Mouse (Mus musculus) yolk sac, embryonic 10.5 days (tissue): ENCODE measurements at regions not wholly inside any gene's neighbourhood (a gene's known extent, or its start where the extent isn't known, plus 50 kb on each side); places are given as distances from the start of the nearest gene placed in this dataset.
A peak's percentile ranks its signal among the peaks of the same experiment; 100 is the strongest.
"Not testable (repeated sequence)": the region's sequence is repeated elsewhere in the genome, so short reads cannot be mapped to it uniquely, and the experiment has no call there.

Experiments used
- DNase-seq: peaks from one replicate; pipeline ENCODE4 v3.0.0-alpha.2; 2017; ENCODE audit warnings: low spot score

DNA sequence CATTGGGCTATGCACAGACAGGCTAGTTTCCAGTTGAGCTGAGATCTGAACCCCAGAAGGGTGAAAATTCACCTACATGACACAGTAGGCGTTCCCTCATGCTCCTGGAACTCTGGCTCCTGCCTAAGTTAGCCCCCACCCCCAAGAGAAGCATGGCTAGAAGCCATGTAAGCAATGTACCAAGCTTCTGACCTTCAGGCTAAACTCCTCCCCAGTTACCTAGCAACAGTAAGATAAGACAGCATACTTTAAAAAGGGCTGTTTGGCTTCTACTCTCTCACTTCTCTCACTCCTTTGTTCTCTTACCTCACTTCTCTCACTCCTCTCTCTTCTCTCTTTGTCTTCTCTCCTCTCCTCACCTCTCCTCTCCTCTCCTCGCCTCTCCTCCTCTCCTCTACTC is 629.7 kb upstream of the Prmt6 start:
- not testable (repeated sequence) for DNase-seq

DNA sequence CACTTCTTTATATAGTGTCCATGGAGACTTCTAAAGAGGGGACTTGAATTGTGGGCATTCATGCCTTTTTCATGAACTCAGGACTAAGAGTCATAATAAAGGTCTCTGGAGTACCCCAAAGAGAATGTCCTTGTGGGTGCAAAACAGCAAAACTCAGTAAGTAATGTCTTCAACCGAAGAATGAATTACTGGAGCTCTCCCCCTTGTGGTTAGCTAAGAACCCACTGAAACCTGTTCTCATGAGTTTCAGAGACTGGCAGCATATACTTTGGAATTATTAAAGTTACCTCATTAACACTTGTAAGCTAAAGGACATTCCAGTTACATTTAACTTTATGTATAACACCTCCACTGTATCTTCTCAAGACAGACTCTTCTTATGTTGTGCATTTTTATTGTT is 615.2 kb upstream of the Prmt6 start:
- no peak for DNase-seq

DNA sequence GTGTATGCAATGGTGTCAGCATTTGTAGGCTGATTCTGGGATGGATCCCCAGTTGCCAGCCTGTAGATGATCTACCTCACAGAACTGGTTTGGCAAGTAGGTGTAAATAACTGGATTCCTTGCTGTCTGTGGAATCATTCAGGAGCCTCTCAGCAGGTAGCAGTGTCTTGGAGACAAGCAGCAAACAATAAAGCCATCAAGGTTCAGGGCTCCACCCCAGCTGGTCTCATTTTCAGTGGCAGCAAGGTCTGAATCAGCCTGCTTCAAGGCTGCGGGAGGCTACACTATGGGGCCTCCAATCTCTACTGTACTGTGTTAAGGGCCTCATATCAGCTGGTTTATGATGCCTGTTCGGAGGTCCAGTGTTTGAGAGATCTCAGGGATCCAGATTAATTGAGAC is 596.4 kb upstream of the Prmt6 start:
- DNase-seq: no peak

DNA sequence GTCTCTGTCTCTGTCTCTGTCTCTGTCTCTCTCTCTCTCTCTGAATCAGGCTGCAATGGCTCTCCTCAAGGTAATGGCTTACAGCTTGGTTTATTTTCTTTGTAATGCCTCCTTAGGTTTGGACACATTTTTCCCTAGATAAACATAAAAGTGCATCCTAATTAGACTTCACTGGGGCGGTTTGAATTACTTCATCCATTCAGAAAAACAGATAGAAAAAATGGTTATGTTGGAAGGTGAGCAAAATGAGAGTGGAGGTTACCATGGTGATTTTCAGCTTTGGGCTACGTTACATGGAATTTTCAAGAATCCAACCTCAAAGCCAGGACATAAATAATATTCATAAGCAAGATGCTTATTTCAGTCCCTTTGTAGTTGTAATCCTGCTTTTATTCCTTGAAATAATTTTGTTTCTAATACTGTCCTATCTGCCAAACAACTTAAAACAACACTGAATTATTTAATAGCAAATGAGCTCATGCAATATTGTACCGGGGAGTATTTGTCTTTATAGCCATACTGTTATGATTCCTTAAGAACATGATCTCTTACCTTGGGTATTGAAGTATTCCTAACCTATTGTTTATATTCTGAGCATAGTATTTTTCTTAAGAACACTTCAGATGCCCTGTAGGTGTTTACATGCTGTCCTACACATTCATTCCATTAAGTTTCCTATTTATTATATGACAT is 570.1 kb upstream of the Prmt6 start:
- DNase-seq: no peak

DNA sequence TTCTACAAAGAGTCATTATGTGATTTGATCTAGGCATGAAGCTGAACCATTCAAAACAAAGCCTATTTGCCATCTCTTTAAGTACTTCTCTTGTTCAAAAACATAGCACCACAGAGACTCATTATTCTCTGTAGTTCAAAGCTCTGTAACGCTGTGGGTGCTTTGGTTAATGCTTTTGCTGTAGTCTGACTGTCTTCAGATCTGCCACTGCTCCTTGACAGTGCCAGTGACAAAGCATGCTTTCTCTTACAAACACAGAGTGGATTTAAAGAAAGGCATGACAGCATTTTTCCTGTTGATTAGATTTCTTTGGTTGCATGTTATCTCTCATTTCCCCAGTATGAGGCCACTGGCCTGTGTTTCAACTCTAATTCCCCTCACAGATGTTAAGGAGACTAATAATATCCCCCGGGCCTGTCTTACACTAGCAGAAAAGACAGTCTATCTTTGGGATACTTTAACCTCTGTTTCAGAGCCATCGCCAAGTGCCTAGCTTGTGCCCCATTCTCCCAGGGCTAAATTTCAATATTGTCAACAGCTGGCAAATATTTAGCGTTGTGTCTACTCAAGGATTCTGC is 538.3 kb upstream of the Prmt6 start:
- DNase-seq: no peak

DNA sequence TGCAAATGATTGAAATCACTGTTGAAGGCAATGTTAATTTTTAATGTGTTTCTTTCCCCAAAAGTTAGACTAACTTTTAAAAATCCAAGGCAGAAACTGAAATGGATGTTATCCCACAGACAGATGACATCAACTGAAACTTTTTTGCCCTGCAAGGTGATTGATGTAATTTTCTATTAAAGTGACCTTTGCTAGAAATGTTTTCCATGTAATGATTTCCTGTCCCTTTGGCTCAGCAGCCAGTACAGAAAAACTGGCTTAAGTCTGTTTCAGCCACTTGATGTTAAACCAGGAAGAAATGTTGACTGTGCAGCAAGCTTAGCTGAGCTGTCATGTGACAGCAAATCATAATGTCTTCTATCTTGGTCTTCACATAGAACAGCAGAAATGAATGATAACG is 504.5 kb upstream of the Prmt6 start:
- DNase-seq: no peak

DNA sequence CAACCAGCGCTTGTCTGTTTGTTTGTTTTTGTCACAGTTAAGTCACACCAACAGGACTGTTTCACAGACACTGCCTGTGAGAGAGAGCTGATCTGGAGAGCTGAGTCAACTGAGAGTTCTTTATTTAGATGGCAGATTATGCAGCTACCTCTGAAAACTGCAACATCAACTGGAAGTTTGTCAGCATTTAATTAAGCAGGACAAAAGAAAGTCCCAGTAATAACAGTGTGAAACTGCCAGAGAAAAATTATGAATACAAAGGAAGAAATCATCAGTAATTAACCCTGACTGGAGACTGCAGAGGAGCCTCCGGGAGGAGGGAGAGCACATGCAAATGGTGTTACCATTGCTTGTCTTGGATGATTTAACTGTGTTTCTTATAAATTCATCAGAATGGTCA is 495.5 kb upstream of the Prmt6 start:
- DNase-seq: no peak

DNA sequence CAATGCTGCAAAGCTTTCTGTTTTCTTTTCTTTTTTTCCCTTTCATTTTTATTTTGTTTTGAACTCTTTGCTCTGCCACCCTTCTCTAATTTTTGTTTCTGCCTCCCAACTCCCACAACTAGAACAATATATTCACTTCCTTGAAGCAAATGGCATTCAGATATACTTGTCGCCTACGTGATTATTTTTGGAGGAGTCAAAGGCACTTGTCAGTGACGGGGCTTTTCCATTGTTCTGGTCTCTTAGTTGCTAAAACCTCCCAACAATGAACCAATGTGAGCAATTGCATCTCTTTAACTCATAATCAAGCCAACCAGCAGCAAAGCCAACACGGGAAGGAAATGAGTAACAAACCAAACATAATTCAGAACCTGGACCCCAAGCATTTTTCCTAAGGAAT is 449.3 kb upstream of the Prmt6 start:
- DNase-seq: no peak

DNA sequence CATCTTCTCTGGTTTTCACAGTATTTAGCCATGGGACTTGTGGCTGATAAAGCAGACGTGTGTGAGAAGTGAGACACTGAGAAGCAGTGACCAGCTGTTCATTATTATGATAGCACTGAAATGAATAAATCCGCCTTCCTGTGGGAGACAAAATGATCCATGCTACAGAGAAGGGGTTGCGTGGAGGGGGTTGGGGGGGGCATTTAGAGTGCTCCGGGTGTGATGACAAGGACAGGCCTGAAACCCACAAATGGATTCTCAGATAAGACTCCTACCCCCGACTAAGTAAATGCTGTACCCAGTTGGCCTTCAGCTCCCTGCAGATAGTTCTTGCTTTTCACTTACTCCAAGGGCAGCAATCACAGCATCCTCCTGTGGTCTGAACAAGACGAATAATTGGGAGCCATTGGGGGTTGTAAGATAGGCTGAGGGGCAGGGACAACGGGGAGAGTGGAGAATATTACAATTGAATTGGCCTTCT is 416.8 kb upstream of the Prmt6 start:
- DNase-seq: no peak

DNA sequence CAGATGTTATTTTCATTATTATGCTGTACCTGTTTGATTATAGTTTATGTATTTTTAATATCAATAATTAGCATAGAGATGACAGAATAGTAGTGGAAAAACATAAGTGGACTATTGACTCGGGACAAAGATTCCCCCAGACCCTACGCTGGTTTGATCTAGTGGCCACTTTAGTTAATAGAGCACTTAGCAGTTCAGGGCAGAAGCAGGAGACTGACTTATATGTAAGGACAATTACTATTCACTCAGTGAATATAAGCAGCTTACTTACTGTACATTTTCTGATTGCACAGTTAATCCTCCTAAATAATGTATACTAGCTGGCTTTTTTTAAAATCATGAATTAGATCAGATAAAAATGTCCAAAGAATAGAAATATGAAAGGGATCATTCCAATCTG is 416.2 kb upstream of the Prmt6 start:
- no peak for DNase-seq

DNA sequence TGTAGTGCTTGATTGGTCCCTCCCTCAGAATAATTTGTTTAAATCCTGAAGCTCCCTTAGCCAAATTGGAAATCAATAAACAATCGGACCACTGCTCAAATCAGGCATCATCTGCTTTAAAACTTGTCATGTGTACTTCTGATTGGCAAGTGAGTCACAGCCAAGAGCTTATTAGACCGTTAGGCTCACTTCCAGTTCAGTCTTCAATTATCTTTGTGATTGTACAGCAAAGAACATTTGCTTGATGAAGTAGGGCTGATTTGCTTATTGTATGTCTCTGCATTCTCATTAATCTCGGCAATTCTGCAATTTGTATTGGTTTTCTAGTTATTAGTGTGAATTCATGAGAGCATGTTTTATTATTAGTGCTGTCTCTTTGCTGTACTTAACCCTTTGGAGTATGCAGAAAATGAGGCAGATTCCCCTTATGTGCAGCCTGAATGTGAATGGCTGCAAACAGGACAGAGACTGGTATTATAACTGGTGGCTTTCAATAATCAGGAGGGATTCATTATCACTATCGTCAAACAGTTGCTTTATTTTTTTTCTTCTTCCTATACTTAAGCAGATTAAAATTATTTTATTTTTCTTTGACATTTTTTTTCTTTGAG is 406.8 kb upstream of the Prmt6 start:
- DNase-seq: no peak

DNA sequence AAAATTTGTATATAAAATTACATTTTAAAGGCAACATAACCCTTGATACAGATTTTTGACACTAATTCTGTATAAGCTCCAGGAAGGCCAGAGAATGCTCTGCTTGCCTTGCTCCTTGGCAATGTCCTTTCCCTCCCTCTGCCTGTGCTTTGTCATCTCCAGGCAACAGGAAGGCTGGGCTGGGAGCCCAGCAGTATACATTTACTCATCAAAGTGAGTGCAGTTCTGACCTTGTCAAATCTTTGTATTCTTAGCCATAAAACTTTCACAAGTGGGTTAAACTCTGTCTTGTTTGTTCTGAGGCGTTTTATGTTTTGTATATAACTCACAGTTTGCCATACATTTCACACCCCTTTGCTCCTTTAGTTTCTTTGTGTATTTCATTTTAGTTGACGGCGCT is 375.5 kb upstream of the Prmt6 start:
- DNase-seq: no peak

DNA sequence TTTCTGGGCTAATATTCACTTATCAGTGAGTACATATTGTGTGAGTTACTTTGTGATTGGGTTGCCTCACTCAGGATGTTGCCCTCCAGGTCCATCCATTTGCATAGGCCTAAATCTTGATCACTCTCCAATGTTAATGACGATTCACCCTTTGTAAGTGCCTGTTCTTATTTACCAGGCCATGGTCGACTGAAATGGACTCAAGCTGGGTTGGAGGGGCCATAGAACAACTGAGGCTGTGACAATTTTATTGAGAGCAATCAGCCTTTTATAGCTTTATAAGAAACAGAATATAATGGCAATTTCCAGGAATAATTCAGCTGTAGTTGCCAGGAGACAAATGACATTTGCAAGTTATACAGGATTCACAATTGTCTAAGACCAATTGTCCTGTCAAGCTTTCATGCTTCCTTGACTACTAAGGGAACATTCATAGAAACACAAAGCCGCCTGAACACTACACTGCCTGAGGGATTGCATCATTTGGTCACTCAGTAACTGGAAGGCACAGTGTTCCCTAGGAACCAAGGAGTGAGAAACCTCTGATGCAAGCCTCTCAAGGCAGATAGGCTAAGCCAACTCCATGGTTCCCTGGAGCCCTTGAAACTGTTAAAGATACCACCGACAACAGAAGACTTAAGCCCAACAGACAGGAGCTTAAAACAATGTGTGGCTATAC is 348.5 kb upstream of the Prmt6 start:
- DNase-seq: peak; percentile 38

DNA sequence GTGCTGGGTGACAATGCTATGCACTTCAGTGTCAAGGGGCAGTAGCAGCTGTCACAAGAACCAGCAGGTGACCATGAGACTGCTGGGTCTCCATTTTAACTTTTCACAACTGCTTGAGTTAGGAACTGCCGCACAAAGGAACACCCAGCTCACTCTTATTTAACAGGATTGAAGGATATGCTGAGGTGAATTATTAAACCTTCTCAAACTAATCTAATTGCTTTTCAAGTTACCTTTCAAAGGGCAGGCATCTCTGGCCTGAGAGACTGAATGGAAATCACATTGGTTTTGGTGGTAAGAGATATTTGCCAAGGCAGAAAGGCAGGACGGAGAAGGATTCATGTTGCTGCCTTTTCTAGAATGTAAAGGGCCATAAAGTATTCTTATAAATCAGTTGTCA is 332.0 kb upstream of the Prmt6 start:
- DNase-seq: no peak

DNA sequence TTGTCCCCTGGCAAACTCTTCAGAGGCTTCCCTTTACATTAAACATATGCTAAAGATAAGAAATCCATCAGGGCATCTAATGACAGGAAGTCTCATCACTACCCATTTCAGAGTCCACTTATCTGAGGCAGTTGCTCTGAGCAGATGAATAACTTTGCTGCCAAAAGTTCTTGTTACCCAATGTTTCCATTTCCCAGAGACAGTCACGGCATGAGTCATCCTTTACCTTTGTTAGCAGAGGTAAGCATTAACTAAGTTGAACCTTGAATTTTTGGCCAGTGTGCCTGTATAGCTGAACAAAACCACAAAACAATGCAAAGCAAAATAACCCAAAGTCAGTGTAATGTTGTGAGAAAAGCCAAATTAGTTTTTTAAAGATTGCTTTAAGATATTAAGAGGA is 328.5 kb upstream of the Prmt6 start:
- peak; percentile 32 for DNase-seq

DNA sequence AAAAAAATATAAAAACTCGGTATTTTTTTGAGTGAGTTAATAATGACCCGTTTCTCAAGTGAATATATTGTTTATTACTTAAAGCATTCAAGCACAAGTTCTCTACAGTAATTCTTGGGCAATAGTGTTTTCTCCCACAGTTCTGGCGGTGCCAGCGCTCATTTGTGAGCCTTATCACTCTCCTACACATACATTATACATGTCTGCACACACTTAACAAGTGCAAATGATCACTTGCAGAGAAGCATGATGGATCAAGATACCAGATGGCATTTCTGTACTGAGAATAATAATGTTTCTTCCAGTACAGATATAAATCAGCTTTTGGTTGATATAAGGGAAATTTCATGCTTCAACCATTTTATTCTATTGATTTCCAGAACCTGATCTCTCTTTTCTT is 316.4 kb upstream of the Prmt6 start:
- DNase-seq: no peak

DNA sequence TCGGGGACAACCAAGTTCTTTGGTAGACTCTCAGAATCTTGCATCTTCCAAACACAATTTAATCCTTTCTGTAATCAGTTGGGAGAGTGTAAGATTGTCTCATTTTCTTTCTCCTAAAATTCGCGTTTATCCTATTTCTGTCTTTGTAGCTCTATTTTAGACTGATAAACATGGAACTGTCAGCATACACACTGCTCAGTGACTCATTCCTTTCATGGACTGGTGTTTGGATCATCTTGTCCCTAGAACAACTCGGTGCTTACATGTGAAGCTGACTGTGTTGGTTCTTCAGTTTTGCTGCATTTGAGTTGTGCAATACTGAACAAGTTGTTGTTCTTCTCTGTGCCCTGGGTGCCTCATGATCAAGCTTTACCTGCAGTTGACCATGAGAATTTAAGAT is 296.5 kb upstream of the Prmt6 start:
- DNase-seq: no peak

DNA sequence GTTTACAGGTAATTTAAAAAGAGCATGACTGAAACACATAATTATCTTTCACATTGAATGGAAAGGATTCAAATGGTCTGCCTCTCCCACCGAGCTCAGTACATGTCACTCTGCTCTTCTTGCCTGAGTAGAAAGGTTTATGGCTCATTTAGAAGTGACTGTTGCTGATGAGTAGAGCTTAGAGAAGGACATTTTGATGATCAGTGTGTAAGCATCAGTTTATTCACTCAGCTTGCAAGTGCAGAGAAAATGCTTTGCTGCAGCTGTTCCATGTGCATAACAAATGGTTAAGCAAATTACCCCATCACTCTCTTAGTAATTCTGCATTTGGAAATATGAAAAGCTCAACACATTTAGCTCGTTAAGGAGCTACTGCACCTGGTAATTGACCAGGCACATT is 287.5 kb upstream of the Prmt6 start:
- no peak for DNase-seq
